Mouse (Mus musculus) gastrocnemius, postnatal 10 days (tissue): ENCODE results near the gene Ryr2. TPM values are rescaled to one million over a fixed set of nuclear protein-coding genes. Genes with fewer than 3 reads are reported as not detected.
"Not testable (repeated sequence)": the region's sequence is repeated elsewhere in the genome, so short reads cannot be mapped to it uniquely, and the experiment has no call there.

Experiments
- DNase-seq: peaks from one replicate; pipeline ENCODE4 v3.0.0; 2021; ENCODE audit warnings: mixed read lengths
- total RNA-seq, 2 experiments: library from RNA; stranded (reverse); gene quantifications; 2 replicates each; pipeline ENCODE4 v1.2.3; 2021

Gene Ryr2
- total RNA-seq, 2 experiments from 2014 or later = 0.33 to 0.75 TPM

GRCm38 (mm10) chr13:11763925-11764324 lies 342.8 kb downstream of the Ryr2 start:
- DNase-seq = no peak

- no peak for DNase-seq
These were observed 343.6 kb downstream of the Ryr2 start for GRCm38 (mm10) chr13:11763104-11763503.

GRCm38 (mm10) chr13:11757894-11758293 lies 348.9 kb downstream of the Ryr2 start:
- no peak for DNase-seq

DNA sequence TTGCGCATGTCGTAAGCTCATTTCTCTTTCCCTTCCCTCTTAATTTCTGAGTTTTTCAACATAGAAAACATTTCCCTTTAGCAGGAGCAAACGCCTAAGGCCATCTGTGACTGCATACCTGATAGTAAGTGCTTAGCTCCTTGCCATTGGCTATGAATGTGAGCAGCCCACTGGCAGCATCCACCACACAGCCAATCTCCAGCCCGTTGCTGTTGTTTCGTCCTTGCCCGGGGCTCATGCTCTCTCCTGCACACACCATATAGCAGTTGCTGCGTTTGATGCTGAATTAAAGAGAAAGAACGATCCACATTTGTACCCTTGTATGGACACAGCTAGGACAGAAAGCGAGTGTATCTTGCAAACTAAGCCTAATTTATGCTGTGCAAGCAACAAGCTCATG lies 361.3 kb downstream of the Ryr2 start:
- no peak for DNase-seq

DNA sequence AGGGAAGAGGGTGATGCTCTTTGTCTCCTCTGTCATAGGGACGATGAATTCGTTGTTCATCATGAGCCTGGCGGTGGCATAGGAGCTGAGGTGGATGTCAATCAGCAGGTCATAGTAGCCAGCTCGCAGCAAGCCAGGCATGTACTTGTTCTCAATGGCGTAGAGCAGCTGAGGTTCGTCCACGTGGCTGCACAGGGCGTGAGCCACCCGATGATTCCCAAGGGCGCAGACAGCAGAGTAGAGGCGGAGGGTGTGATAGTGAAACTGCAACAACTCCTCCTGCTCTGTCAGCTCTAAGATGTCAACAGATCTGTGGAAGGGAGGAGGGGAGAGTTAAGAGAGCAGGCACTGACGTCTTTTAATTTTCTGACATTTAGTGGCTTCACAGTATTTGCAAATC lies 368.5 kb downstream of the Ryr2 start:
- no peak for DNase-seq

- no peak for DNase-seq
These were observed 390.5 kb downstream of the Ryr2 start for GRCm38 (mm10) chr13:11716216-11716615.

DNA sequence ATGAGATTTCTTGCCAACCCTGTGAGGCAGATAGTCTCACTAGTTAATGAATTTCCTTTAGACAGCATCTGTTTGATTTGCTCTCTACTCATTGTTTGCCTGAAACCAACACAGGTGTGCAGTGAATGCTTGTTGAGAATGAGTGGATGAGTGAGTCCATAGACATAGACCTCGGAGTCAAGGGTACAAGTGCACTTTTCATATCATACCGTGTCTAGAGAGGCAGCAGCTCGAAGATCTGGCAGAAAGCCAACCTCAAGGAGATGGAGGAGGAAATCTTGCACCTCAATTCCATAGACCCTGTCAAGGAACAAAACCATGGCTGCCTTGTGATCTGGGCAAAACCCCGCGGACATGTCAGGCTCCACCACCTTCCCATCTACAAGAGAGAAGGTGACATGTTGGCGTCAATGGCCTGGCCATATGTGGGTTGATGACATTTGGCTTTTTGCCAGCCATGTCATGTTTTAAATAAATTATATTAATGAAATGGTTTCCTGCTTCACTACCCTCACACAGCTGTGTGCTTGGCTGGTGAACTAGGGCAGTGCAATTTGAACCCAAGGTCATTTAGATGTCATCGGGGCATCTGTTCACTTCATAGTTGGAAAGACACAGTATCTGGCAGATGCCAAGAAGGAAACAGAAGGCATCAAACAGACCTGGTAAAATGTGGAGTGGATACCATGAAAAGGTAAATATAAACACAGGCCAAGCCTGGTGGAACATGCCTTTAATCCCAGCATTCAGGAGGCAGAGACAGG lies 396.9 kb downstream of the Ryr2 start:
- no peak for DNase-seq

DNA sequence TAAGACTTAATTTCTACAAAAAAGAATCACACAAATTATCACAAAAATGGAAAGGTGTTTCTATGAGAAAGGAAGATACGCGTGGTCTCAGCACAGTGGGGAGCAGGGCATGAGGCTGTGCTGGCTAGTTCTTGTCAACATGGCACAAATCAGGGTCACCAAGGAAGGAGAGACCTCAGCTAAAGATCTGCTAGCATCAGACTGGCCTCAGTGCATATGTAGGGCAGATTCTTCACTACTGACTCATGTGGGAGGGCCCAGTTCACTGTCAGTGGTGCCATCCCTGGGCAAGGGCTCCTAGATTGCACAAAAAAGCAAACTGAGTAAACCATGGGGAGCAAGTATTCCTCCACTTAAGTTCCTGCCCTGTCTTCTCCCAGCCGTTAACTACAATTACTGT lies 405.0 kb downstream of the Ryr2 start:
- no peak for DNase-seq

- no peak for DNase-seq
These were observed 410.2 kb downstream of the Ryr2 start for GRCm38 (mm10) chr13:11696496-11696895.

DNA sequence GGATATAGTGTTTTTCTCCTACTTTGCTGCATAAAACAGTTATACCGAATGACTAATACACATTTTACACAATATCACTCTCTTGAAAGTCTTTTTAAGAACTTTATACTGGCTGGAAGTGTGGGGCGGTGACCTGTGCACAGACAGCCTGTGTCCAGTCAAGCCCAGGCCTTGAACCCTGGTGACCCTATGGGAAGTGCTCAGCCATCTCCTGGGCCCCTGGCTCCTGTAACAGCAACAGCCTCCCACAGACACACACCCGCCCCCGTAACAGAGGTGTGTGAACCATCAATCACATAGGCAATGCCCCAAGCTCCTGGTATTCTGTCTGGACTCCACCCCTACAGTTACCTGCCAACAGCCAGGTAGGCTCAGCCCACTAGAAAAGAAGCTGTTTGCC lies 424.9 kb downstream of the Ryr2 start:
- no peak for DNase-seq

- no peak for DNase-seq
These were observed 443.9 kb downstream of the Ryr2 start for GRCm38 (mm10) chr13:11662815-11663214.

GRCm38 (mm10) chr13:11644846-11645245 lies 461.9 kb downstream of the Ryr2 start:
- DNase-seq = no peak

- DNase-seq = no peak
These were observed 470.4 kb downstream of the Ryr2 start for GRCm38 (mm10) chr13:11636383-11636782.

GRCm38 (mm10) chr13:11624513-11624912 lies 482.2 kb downstream of the Ryr2 start:
- no peak for DNase-seq

- DNase-seq = no peak
These were observed 511.3 kb downstream of the Ryr2 start for GRCm38 (mm10) chr13:11595431-11595830.

- no peak for DNase-seq
These were observed 521.5 kb downstream of the Ryr2 start for GRCm38 (mm10) chr13:11585283-11585682.

DNA sequence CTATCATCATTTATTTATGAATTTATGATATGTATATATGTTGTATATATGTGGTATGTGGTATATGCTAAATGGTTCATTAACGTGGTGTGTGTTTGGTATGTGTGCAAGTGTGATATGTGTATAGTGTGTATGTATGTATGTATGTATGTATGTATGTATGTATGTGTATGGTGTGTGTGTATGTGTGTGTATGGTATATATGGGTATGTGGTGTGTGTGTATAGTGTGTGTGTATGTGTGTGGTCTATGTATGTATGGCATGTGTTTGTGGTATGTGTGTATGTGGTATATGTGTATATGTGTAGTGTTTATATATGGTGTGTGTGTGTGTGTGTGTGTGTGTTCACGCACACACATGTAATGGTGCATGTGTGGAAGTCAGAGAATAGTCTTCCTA lies 534.2 kb downstream of the Ryr2 start:
- DNase-seq = no peak

DNA sequence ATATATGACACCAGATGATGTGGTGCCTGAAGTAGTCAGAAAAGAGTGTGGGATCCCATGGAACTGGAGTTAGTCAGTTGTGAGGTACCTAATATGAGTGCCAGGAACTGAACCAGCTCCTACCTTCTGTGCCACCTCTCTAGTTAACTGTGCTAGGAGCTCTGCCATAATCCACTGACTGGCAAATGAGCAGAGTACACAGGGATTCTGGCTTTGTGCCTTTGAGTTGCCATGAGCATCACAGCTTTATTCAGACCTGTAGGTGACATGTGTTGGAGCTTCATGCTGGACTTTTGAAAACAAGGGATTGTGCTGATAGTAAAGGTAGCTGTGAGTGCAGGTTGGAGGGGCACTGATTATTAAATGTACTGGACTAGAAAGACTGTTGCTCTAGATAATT lies 539.4 kb downstream of the Ryr2 start:
- DNase-seq = no peak

- DNase-seq = no peak
These were observed 540.3 kb downstream of the Ryr2 start for GRCm38 (mm10) chr13:11566486-11566885.

DNA sequence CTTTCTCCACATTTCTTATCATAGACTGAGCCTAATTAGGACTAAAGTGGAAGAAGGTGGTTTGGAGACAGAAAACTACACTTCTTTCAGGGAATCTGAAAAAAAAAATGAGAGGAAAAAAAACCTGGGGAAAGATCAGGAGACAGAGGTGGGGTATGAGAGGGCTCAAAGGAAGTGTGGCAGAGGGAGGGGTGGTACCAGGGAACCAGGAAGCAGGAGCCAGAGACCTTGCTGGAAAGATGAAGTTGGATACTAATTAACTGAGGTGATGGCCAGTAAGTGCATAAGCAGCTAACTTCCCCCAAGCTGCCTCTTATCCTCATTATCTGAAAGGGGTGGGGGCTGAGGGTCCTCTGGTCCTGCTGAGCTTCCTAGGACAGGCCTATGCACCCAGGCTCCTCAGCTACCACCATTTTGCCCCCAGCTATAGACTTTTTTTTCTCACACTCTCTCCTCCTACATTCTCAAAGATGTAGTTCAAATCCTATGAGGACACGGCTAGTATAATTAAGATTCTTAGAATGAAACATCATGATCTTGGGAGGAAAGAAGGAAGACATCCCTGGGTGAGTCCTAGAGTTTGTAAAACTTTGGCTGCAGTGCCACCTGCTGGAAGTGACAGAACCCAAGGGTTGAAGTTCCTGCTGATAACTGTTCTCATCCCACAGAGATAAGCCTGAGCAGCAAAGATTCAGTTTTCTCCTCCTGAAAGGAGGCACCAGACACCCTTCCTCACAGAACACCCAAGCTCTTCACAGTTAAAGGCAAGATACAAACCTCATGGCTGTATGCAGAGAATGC lies 543.3 kb downstream of the Ryr2 start:
- peak; percentile 60 for DNase-seq

DNA sequence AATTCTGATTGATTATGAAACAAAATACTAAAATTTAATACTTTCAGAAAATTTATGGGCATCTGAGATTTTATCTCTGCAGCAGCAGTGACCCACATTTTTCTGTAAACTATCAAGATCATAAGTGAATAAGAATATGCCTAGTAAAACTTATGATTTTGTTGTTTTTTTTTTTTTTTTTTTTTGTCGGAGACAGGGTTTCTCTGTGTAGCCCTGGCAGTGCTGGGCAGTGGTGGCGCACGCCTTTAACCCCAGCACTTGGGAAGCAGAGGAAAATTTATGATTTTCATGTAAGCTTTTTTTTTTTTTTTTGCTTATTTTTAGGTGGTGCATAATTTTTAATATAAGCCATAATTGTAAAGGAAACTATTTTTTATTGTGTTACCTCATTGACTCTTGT lies 557.1 kb downstream of the Ryr2 start:
- DNase-seq = no peak

DNA sequence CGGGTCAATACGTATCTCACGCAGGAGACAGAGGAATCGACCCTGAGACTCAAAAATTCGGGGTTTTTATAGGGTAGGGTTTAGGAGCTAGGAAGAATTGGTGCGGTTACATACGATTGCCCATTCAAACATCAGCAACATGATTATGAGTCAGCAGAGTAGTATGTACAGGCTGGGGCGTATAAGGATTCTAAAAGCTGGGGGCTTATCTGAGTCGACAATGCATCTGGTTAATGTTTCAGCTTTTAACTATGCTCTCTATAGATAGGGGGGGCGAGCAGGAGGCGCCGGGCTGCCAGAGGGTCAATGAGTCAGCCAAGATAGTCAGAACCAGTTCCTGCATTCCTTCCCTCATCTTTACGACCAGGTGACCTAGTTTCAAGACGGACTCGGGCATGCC lies 557.6 kb downstream of the Ryr2 start:
- DNase-seq = not testable (repeated sequence)

DNA sequence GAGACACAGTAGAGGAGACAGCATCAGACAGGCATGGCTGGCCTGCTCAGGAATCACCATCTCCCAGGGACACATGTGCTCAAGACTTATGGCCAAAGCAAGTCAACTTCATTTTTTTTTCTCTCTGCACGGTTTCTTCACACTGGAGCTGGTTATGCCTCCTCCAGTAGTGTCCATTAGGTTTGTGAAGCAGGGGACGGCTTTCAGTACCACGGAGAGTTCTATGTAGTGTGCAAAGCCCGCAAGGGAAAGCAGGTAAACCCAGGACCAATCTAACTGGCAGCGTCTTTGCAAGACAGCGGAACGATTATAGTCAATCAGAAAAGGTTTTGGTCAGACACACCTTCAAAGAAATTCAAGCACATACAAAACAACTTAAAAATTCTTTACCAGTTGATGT lies 560.9 kb downstream of the Ryr2 start:
- DNase-seq = no peak

- no peak for DNase-seq
These were observed 564.2 kb downstream of the Ryr2 start for GRCm38 (mm10) chr13:11542546-11542945.
